Mouse (Mus musculus) MEL (cell line): Measurements from ENCODE around the gene Ttc17. TPM values are rescaled to one million over a fixed set of nuclear protein-coding genes. Genes with fewer than 3 reads are reported as not detected.

Experiments
- DNase-seq: peaks from one replicate; pipeline ENCODE4 v3.0.0; 2011; ENCODE audit warnings: low read depth, low spot score
- H3K27ac ChIP-seq: 2 replicates; pipeline ENCODE4 v1.5.1; 2012; ENCODE audit warnings: low read depth, mild to moderate bottlenecking, control low read depth, low read length, moderate library complexity; ENCODE audit not compliant: control insufficient read depth
- H3K27me3 ChIP-seq, 2 experiments: fragments of 150-350 bp in 1 of 2; sonication (generic) in 1 of 2; 2 replicates each; pipeline ENCODE4 v1.6.1; 2012; ENCODE audit warnings: low read length in 2 of 2, mild to moderate bottlenecking in 2 of 2, improper control_type of control experiment in 1 of 2, moderate library complexity in 1 of 2; ENCODE audit not compliant: insufficient read depth in 2 of 2, control insufficient read depth in 1 of 2
- H3K36me3 ChIP-seq, 2 experiments: 2 replicates each; pipeline ENCODE4 v1.6.1; 2012 to 2014; ENCODE audit warnings: low read length in 2 of 2, improper control_type of control experiment in 1 of 2, inconsistent platforms in 1 of 2, mild to moderate bottlenecking in 1 of 2; ENCODE audit not compliant: insufficient read depth in 2 of 2, control insufficient read depth in 1 of 2
- H3K4me1 ChIP-seq, 2 experiments: fragments of 150-350 bp in 1 of 2; sonication (generic) in 1 of 2; 2 replicates each; pipeline ENCODE4 v1.6.1; 2012; ENCODE audit warnings: low read length in 2 of 2, improper control_type of control experiment in 1 of 2, mild to moderate bottlenecking in 1 of 2; ENCODE audit not compliant: insufficient read depth in 2 of 2, control insufficient read depth in 1 of 2
- H3K4me3 ChIP-seq, 2 experiments: fragments of 150-350 bp in 1 of 2; sonication (generic) in 1 of 2; 2 replicates each; pipeline ENCODE4 v1.5.1; 2012; ENCODE audit warnings: low read depth in 2 of 2, low read length in 2 of 2, mild to moderate bottlenecking in 2 of 2, moderate library complexity in 2 of 2, control low read depth in 1 of 2, improper control_type of control experiment in 1 of 2; ENCODE audit not compliant: control insufficient read depth in 1 of 2, insufficient read depth in 1 of 2
- H3K79me2 ChIP-seq: 2 replicates; pipeline ENCODE4 v1.6.1; 2012; ENCODE audit warnings: mild to moderate bottlenecking, low read length, moderate library complexity; ENCODE audit not compliant: control insufficient read depth, poor library complexity, insufficient read depth
- H3K9ac ChIP-seq: 2 replicates; pipeline ENCODE4 v1.6.1; 2012; ENCODE audit warnings: low read depth, mild to moderate bottlenecking, control low read depth, low read length, moderate library complexity; ENCODE audit not compliant: control insufficient read depth, poor library complexity, severe bottlenecking
- H3K9me3 ChIP-seq: fragments of 150-350 bp; sonication (generic); replicated peaks from 2 replicates; pipeline ENCODE4 v1.6.1; 2012; ENCODE audit warnings: mild to moderate bottlenecking, low read length, improper control_type of control experiment, moderate library complexity; ENCODE audit not compliant: insufficient read depth
- CHD1 ChIP-seq: IDR thresholded peaks from 2 replicates; pipeline ENCODE4 v1.6.1; 2012; ENCODE audit warnings: low read depth, mild to moderate bottlenecking, inconsistent platforms, low read length, improper control_type of control experiment
- CHD2 ChIP-seq: IDR thresholded peaks from 2 replicates; pipeline ENCODE4 v1.6.1; 2011; ENCODE audit warnings: low read length, improper control_type of control experiment
- CTCF ChIP-seq, 3 experiments: IDR thresholded peaks in 2 of 3; conservative IDR thresholded peaks in 1 of 3; 2 replicates each; pipeline ENCODE4 v1.5.1; 2011 to 2012; ENCODE audit warnings: low read length in 3 of 3, low read depth in 2 of 3, mild to moderate bottlenecking in 2 of 3, improper control_type of control experiment in 1 of 3, inconsistent platforms in 1 of 3, mixed read lengths in 1 of 3, moderate library complexity in 1 of 3; ENCODE audit not compliant: control insufficient read depth in 1 of 3, insufficient read depth in 1 of 3, poor library complexity in 1 of 3, severe bottlenecking in 1 of 3
- POLR2AphosphoS2 ChIP-seq: IDR thresholded peaks from 2 replicates; pipeline ENCODE4 v1.6.1; 2011; ENCODE audit warnings: low read length, improper control_type of control experiment
- RAD21 ChIP-seq: IDR thresholded peaks from 2 replicates; pipeline ENCODE4 v1.6.1; 2011; ENCODE audit warnings: mild to moderate bottlenecking, low read depth, low read length, improper control_type of control experiment
- SMC3 ChIP-seq: IDR thresholded peaks from 2 replicates; pipeline ENCODE4 v1.6.1; 2011; ENCODE audit warnings: low read depth, low read length, improper control_type of control experiment
- USF2 ChIP-seq, 2 experiments: IDR thresholded peaks; 2 replicates each; pipeline ENCODE4 v1.6.1; 2011 to 2012; ENCODE audit warnings: improper control_type of control experiment in 2 of 2, low read length in 2 of 2, borderline replicate concordance in 1 of 2, inconsistent platforms in 1 of 2, low read depth in 1 of 2, mild to moderate bottlenecking in 1 of 2; ENCODE audit not compliant: insufficient read depth in 1 of 2
- ZC3H11A ChIP-seq: IDR thresholded peaks from 2 replicates; pipeline ENCODE4 v1.6.1; 2012; ENCODE audit warnings: low read depth, mild to moderate bottlenecking, inconsistent platforms, low read length, improper control_type of control experiment
- polyA plus RNA-seq, 2 experiments: library from polyadenylated mRNA; stranded (reverse) in 1 of 2; unstranded in 1 of 2; fragments of >175 nt in 1 of 2; fragments of >200 nt in 1 of 2; gene quantifications; 2 replicates each; pipeline versions ENCODE4 v1.2.1 to v1.2.4; 2012; ENCODE audit warnings: low replicate concordance in 2 of 2, low read depth in 1 of 2; ENCODE audit not compliant: insufficient read length in 2 of 2, insufficient read depth in 1 of 2, missing spikeins in 1 of 2
- total RNA-seq: library from RNA; depleted of rRNA; stranded (reverse); fragments of 300-350 nt; gene quantifications from 2 replicates; pipeline ENCODE4 v1.2.3, GENCODE M21; 2012; rRNA removed

Ttc17 gene
- total and polyA plus RNA-seq, 3 experiments = 7.0 to 10.2 TPM; not detected in 1

DNA sequence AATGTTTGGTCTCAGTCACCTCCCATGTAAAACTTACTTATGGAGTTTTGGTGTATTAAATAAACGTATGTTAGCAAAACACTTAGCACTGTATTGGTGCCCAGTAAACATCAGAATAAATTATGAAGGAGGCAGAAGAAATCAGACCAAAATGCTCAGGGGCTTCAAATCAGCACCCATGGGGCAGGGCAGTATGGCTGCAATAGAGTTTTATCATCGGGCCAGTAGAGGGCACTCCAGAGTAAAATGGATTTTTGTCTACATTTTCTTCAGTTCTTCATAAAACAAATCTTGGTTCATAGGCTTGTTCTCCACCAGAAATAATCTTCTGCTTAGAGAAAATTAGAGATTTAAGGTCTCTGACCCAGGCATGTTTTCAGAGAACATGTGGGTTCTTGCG lies 152.4 kb downstream of the Ttc17 start:
- Histone ChIP-seq H3K4me3 (no peak overlapping the region), H3K36me3 (no peaks in the 10 kb centered on the region), H3K27me3 (peaks cover 0 to 4% of the 10 kb centered on the region in 2 experiments; a peak in 1 of 4 replicates), H3K79me2 (no peaks in the 10 kb centered on the region), H3K4me1 (peaks cover 0 to 2% of the 10 kb centered on the region in 2 experiments; a peak in 1 of 4 replicates), H3K27ac (no peak overlapping the region), H3K9ac (no peak overlapping the region), H3K9me3 (no peaks in the 10 kb centered on the region)
- TF ChIP-seq CHD1 = no peak
- TF ChIP-seq SMC3 = peak; percentile 60
- 0 out of 2 replicates have a peak, but pooled peaks have one; percentile 35 for TF ChIP-seq ZC3H11A
- peak; percentile 50 for TF ChIP-seq RAD21
- TF ChIP-seq USF2 (IDR thresholded peaks at IDR 0.05; ENCODE audit: borderline replicate concordance in 1 of 2, insufficient read depth in 1 of 2, low read depth in 1 of 2, low read length in 2 of 2) = no peak
- no peak for TF ChIP-seq POLR2AphosphoS2
- TF ChIP-seq CHD2 = no peak
- peak; percentile 44 to 71 (median 62) for TF ChIP-seq CTCF (IDR thresholded peaks at IDR 0.05 in 2 of 3, conservative IDR thresholded peaks at IDR 0.05 in 1 of 3; ENCODE audit: control insufficient read depth in 1 of 3, insufficient read depth in 1 of 3, low read depth in 2 of 3, low read length in 3 of 3, poor library complexity in 1 of 3, severe bottlenecking in 1 of 3)
- DNase-seq = peak; percentile 49

Other genes starting within 250 kb of the Ttc17 start
- 83.8 and 94.6 TPM in 2 replicates for gene Hsd17b12, start 248.7 kb downstream of the Ttc17 start, total RNA-seq
- 100 to 1,000 TPM in 1 of 2 experiments, 10 to 100 TPM in 1; 83.5 to 148 TPM for gene Hsd17b12, start 248.7 kb downstream of the Ttc17 start, polyA plus RNA-seq
- 100 and 103 TPM in 2 replicates for gene Api5, start 31.4 kb upstream of the Ttc17 start, total RNA-seq
- 100 to 1,000 TPM in 1 of 2 experiments, 10 to 100 TPM in 1; 46.2 to 105 TPM for gene Api5, start 31.4 kb upstream of the Ttc17 start, polyA plus RNA-seq